Mouse (Mus musculus) cerebellum, postnatal 10 days (tissue): Measurements from ENCODE around the gene Musk.

Experiments
- DNase-seq, 2 experiments: peaks; one replicate each; pipeline ENCODE4 v3.0.0; 2021; ENCODE audit warnings: mixed read lengths in 2 of 2

Musk gene

GRCm38 (mm10) chr4:58419225-58419624, 133.5 kb downstream of the Musk start:
- DNase-seq, result no peak

GRCm38 (mm10) chr4:58423276-58423930, 137.6 kb downstream of the Musk start:
- peak; percentile 19 for DNase-seq
